Mouse (Mus musculus) lung, embryonic 15.5 days (tissue): ENCODE data around the gene Dnah2. TPM values are rescaled to one million over a fixed set of nuclear protein-coding genes. Genes with fewer than 3 reads are reported as not detected.
A peak's percentile ranks its signal among the peaks of the same experiment; 100 is the strongest.

ENCODE experiments used
- ATAC-seq: fragments of 200-750 bp; cut with Nextera tagmentation; 2 replicates; pipeline ENCODE4 v1.8.0; 2017; ENCODE audit warnings: moderate number of reproducible peaks, borderline replicate concordance; ENCODE audit not compliant: low FRiP score, low TSS enrichment; ENCODE audit errors: extremely low read depth
- H3K27ac ChIP-seq: fragments of 300-500 bp; sonication (generic); 2 replicates; pipeline ENCODE4 v1.5.1; 2015; ENCODE audit warnings: moderate library complexity, mild to moderate bottlenecking, inconsistent platforms
- H3K27me3 ChIP-seq: fragments of 300-500 bp; sonication (generic); 2 replicates; pipeline ENCODE4 v1.6.1; 2015; ENCODE audit warnings: inconsistent platforms
- H3K36me3 ChIP-seq: fragments of 300-500 bp; sonication (generic); 2 replicates; pipeline ENCODE4 v1.6.1; 2015; ENCODE audit warnings: inconsistent platforms
- H3K4me1 ChIP-seq: fragments of 300-500 bp; sonication (generic); 2 replicates; pipeline ENCODE4 v1.6.1; 2015; ENCODE audit warnings: inconsistent platforms
- H3K4me2 ChIP-seq: fragments of 300-500 bp; sonication (generic); 2 replicates; pipeline ENCODE4 v1.6.1; 2015; ENCODE audit warnings: inconsistent platforms, mild to moderate bottlenecking, moderate library complexity
- H3K4me3 ChIP-seq: fragments of 300-500 bp; sonication (generic); 2 replicates; pipeline ENCODE4 v1.5.1; 2015; ENCODE audit warnings: mild to moderate bottlenecking, inconsistent platforms
- H3K9ac ChIP-seq: fragments of 300-500 bp; sonication (generic); 2 replicates; pipeline ENCODE4 v1.6.1; 2015; ENCODE audit warnings: inconsistent platforms
- H3K9me3 ChIP-seq: fragments of 300-500 bp; sonication (generic); 2 replicates; pipeline ENCODE4 v1.6.1; 2016; ENCODE audit warnings: inconsistent platforms
- WGBS: fragments of 180-500 bp; shearing (Covaris S2); methylation state at CpG from one replicate; pipeline ENCODE4 v1.1.7; 2015; 5-methylcytosine and 5-hydroxymethylcytosine counted together
- polyA plus RNA-seq: library from polyadenylated mRNA; unstranded; fragments of >200 nt; fragmentation: Nextera tagmentation; extraction: Ambion mirVana; gene quantifications from 2 replicates; pipeline ENCODE4 v1.2.1, GENCODE M21; 2015

The Dnah2 gene
- polyA plus RNA-seq, 1 experiment from 2014 or later, result 1.1 TPM

DNA sequence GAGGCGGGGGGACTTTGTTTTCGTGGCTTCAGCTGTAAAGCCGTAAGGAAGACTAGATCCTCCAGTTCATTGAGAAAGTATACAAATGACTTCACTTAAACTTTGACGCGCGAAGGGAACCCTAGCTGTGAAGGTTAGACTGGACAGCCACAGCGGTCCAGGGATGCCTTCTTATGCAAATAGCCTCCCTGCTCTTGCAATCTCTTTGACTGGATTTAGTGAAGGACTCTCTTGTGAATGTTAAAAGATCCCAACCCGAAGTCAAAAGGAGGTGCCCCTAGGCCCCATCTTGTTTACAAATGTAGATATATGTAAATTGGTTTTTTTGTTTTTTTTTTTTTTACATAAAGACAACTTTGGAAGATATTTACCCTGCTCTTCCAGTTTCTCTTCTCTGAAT lies 32.9 kb upstream of the Dnah2 start:
- H3K27me3 ChIP-seq, result no peaks in the 10 kb centered on the region
- peaks cover 31% of the 10 kb centered on the region for H3K4me1 ChIP-seq
- H3K27ac ChIP-seq, result peak overlapping the region; percentile 97
- no peaks in the 10 kb centered on the region for H3K36me3 ChIP-seq
- H3K9me3 ChIP-seq, result no peaks in the 10 kb centered on the region
- no peak for ATAC-seq
- peak overlapping the region; percentile 87 for H3K4me2 ChIP-seq
- WGBS, result 2% methylated on average over 8 of the region's 8 CpGs
- peak overlapping the region; percentile 81 for H3K4me3 ChIP-seq
- H3K9ac ChIP-seq, result peak overlapping the region; percentile 70

DNA sequence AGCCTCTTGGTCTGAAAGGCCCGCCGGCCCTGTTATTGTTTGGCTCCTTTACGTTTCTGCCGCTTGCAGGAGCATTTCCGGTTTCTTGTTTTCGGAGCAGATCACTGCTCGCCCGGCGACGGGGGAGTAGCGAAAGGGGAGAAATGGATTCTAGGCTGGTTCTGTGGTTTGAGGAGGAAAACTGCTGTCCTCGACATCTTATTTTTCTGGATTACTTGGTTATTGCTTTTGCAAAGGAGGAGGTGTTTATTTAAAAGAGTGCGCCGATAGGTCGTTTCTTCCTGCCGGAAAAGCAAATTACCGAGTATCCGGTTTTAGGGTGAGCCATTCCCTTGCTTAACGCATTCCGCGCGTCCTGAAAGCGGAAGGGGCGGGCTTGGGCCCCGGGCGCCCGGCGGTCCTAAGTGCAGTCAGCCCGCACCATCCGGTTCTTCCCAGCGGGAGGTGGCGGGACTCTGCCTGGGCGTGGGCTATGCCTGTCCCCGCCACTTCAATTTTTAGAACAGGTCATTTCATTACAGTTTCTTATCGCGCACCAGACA lies 32.3 kb upstream of the Dnah2 start:
- no peaks in the 10 kb centered on the region for H3K9me3 ChIP-seq
- H3K4me1 ChIP-seq, result peaks cover 35% of the 10 kb centered on the region
- WGBS, result 0% methylated on average over 36 of the region's 36 CpGs

DNA sequence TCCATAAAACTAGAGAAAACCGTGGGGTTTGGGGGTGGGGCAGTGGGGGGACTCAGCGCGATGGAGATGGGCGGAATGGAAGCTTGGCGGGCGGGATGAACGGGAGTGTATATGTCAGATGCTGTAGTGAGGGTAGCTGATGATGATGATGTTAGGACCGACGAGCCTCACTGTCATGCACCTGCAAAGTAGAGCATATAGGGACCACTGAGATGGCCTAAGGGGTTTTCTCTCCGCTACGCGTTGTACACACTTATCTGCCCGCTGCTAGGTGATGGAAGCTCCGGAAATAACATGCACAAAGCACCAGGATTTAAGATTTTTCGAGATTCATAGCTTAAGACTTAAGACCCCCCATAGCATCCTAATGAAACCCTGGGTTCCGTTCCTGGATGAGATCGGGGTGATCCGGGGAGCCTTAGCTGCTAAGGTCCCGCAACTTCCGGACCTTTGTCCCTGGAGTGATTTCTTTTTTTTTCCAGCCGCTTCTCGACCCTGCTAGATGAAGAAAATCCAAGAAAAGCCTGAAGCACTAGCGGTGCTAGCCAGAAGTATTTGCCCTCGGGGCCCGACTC lies 31.7 kb upstream of the Dnah2 start:
- Histone ChIP-seq H3K4me1 (peaks cover 36% of the 10 kb centered on the region), H3K4me3 (peak overlapping the region; percentile 81), H3K27ac (peak overlapping the region; percentile 97), H3K4me2 (peak overlapping the region; percentile 87), H3K27me3 (no peaks in the 10 kb centered on the region), H3K36me3 (no peaks in the 10 kb centered on the region), H3K9me3 (no peaks in the 10 kb centered on the region), H3K9ac (peak overlapping the region; percentile 70)
- under 1% methylated on average over 25 of the region's 25 CpGs for WGBS
- no peak; the same call in 1 of the 2 replicates for ATAC-seq

More for the DNA sequence above, 32.3 kb upstream of the Dnah2 start:
- peak overlapping the region; percentile 81 for H3K4me3 ChIP-seq
- peak overlapping the region; percentile 70 for H3K9ac ChIP-seq
- H3K27ac ChIP-seq, result peak overlapping the region; percentile 97
- H3K4me2 ChIP-seq, result peak overlapping the region; percentile 87
- no peaks in the 10 kb centered on the region for H3K27me3 ChIP-seq
- ATAC-seq, result peak; percentile 81
- no peaks in the 10 kb centered on the region for H3K36me3 ChIP-seq

DNA sequence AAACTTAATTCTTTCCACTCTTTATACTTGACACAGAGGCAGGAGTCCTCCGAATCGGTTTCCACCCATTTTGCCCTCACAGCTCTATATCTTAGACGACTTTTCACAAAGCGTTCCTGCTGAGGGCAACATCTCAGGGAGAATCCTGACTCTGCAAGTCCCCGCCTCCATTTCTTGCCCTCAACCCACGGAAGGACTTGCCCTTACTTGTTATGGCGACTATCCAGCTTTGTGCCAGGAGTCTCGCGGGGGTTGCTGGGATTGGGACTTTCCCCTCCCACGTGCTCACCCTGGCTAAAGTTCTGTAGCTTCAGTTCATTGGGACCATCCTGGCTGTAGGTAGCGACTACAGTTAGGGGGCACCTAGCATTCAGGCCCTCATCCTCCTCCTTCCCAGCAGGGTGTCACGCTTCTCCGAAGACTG lies 31.2 kb upstream of the Dnah2 start, which contains the start of the genes Wrap53 and Trp53:
Gene Wrap53, minus strand, starts transcription at position 165 of the 424 bp plus-strand sequence.
Gene Trp53, plus strand, starts transcription at position 269 of the 424 bp plus-strand sequence.
- H3K27me3 ChIP-seq, result no peaks in the 10 kb centered on the region
- no peaks in the 10 kb centered on the region for H3K9me3 ChIP-seq
- H3K36me3 ChIP-seq, result no peaks in the 10 kb centered on the region
- peak within 1 kb of the TSS; percentile 81 for H3K4me3 ChIP-seq
- H3K27ac ChIP-seq, result peak within 1 kb of the TSS; percentile 97
- peak within 1 kb of the TSS; percentile 87 for H3K4me2 ChIP-seq
- under 1% methylated on average over 13 of the region's 13 CpGs for WGBS
- H3K9ac ChIP-seq, result peak within 1 kb of the TSS; percentile 82
- peaks cover 36% of the 10 kb centered on the region for H3K4me1 ChIP-seq
- ATAC-seq, result peak; percentile 64

DNA sequence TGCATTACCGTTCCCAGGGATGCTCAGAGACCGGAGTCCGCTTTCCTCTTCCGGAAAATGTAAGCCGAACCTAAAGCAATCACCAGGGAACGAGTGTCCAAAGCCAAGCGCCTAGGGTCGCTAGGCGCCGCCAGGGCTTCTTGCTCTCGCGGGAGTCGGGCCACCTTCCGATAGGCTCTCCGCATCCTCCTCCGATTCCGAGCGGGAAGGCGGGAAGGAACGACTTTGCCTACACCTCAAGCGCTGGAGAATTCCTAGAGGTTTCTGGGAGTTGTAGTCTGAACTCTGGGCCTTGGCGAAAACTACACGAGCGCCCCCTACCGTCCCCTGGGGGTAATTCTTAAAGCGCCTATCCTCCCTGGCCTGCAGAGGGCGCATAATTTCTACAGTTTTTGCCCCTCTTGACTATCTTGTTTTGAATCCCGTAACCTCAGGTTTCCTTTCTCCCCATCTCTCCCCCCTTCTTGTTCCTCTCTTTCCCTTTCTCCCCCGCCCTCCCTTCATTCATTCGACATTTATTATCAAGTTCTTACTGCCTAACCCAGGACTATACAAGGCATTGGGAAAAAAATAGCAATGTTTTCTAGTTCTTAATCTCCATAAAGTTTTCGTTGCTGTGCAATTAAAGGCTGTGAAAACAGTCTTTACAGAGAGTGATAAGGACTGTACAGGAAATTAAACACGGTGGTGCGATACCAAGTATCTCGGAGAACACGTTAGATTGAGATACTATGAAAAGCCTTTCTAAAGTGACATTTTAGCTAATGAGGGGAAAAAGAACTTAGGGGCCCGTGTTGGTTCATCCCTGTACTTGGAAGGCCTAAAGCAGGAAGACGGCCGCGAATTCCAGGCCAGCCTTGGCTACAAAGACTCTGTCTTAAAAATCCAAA lies 30.5 kb upstream of the Dnah2 start:
- Histone ChIP-seq H3K9ac (peak overlapping the region; percentile 82), H3K27me3 (no peaks in the 10 kb centered on the region), H3K27ac (peak overlapping the region; percentile 97), H3K9me3 (no peaks in the 10 kb centered on the region), H3K4me3 (peak overlapping the region; percentile 81), H3K36me3 (no peaks in the 10 kb centered on the region), H3K4me2 (peak overlapping the region; percentile 87), H3K4me1 (peaks cover 36% of the 10 kb centered on the region)
- under 1% methylated on average over 39 of the region's 39 CpGs for WGBS
- peak; percentile 93 for ATAC-seq

GRCm38 (mm10) chr11:69578301-69578700 lies 29.4 kb upstream of the Dnah2 start:
- H3K4me2 ChIP-seq, result peak overlapping the region; percentile 87
- H3K36me3 ChIP-seq, result no peaks in the 10 kb centered on the region
- H3K27ac ChIP-seq, result peak overlapping the region; percentile 66
- 7% methylated on average over 15 of the region's 15 CpGs for WGBS
- no peaks in the 10 kb centered on the region for H3K9me3 ChIP-seq
- H3K27me3 ChIP-seq, result no peaks in the 10 kb centered on the region
- ATAC-seq, result no peak
- H3K4me3 ChIP-seq, result peak overlapping the region; percentile 81
- H3K9ac ChIP-seq, result peak overlapping the region; percentile 82
- peaks cover 36% of the 10 kb centered on the region for H3K4me1 ChIP-seq

GRCm38 (mm10) chr11:69576307-69576706 lies 27.4 kb upstream of the Dnah2 start:
- H3K4me3 ChIP-seq, result no peak overlapping the region
- no peak overlapping the region for H3K27ac ChIP-seq
- no peaks in the 10 kb centered on the region for H3K27me3 ChIP-seq
- no peaks in the 10 kb centered on the region for H3K9me3 ChIP-seq
- 0 out of 2 replicates have a peak, but pooled peaks cover 8% of the 10 kb centered on the region for H3K36me3 ChIP-seq
- H3K4me2 ChIP-seq, result no peak overlapping the region
- peaks cover 28% of the 10 kb centered on the region for H3K4me1 ChIP-seq
- ATAC-seq, result no peak
- no peak overlapping the region for H3K9ac ChIP-seq
- WGBS, result 61% methylated on average over 5 of the region's 5 CpGs

DNA sequence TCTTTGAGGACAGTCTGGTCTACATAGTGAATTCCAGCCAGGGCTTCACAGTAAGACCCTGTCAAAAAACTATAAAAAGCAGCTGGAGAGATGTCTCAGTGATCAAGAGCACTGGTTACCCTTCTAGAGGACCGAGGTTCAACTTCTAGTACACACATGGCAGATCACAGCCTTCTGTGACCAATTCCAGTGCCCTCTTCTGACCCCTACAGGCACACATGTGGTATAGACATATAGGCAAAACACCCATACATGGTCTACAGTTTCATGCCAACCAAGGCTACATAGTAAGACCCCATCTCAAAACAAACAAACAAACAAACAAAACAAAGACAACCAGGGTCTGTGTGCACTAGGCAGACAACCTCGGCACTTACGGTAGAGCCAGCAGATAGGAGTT lies 26.3 kb upstream of the Dnah2 start:
- Histone ChIP-seq H3K9me3 (no peaks in the 10 kb centered on the region), H3K4me1 (peaks cover 28% of the 10 kb centered on the region), H3K9ac (no peak overlapping the region), H3K36me3 (peaks cover 19% of the 10 kb centered on the region; the same call in 1 of the 2 replicates), H3K27me3 (no peaks in the 10 kb centered on the region), H3K4me2 (no peak overlapping the region), H3K27ac (no peak overlapping the region), H3K4me3 (no peak overlapping the region)
- 59% methylated on average over 3 of the region's 3 CpGs for WGBS
- ATAC-seq, result no peak

DNA sequence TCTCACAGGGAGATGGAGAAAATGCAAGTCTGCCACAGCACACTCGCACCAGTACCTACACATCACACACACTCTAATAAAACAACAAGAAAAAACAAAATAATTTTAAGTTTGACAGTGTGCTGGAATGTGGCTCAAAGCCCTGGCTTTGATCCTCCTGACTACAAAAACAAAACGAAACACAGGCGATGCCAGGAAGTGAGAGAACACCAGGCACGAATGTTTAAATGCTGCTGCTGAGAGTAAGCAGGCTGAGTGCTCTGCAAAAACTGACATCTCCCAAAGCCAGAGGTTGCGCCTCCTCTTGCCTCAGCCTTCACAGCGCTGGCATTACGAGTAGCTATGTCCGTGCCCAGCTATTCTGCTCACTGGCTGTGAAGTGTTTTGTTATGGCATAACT lies 16.2 kb upstream of the Dnah2 start:
- ATAC-seq, result no peak
- 51% methylated on average over 8 of the region's 8 CpGs for WGBS

DNA sequence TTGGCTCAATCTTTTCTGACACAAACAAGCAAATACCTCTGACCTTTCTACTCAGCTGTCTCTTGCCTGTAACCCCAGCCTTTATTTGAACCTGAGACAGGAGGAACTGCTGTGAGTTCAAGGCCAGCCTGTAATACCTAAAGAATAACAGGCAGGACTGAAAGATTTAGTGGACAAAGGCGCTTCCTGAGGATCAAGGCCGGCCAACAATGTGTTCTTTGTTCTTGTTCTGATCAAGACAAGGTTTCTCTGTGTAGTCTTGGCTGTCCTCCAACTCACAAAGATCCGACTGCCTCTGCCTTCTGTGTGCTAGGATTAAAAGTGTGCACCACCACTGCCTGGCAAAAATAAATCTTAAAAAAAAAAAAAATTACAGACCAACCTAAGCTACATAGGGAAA lies 15.5 kb upstream of the Dnah2 start:
- no peak overlapping the region for H3K4me3 ChIP-seq
- peaks cover 30% of the 10 kb centered on the region for H3K36me3 ChIP-seq
- ATAC-seq, result no peak
- no peak overlapping the region for H3K4me2 ChIP-seq
- no peaks in the 10 kb centered on the region for H3K27me3 ChIP-seq
- 53% methylated on average over 3 of the region's 3 CpGs for WGBS
- H3K9ac ChIP-seq, result no peak overlapping the region
- no peak overlapping the region for H3K27ac ChIP-seq
- H3K4me1 ChIP-seq, result peaks cover 20% of the 10 kb centered on the region
- no peaks in the 10 kb centered on the region for H3K9me3 ChIP-seq

More for the DNA sequence above, 16.2 kb upstream of the Dnah2 start:
- no peaks in the 10 kb centered on the region for H3K27me3 ChIP-seq
- no peak overlapping the region for H3K4me3 ChIP-seq
- no peaks in the 10 kb centered on the region for H3K9me3 ChIP-seq
- peaks cover 34% of the 10 kb centered on the region for H3K36me3 ChIP-seq
- no peak overlapping the region for H3K9ac ChIP-seq
- peaks cover 14% of the 10 kb centered on the region for H3K4me1 ChIP-seq
- no peak overlapping the region for H3K4me2 ChIP-seq
- no peak overlapping the region for H3K27ac ChIP-seq

DNA sequence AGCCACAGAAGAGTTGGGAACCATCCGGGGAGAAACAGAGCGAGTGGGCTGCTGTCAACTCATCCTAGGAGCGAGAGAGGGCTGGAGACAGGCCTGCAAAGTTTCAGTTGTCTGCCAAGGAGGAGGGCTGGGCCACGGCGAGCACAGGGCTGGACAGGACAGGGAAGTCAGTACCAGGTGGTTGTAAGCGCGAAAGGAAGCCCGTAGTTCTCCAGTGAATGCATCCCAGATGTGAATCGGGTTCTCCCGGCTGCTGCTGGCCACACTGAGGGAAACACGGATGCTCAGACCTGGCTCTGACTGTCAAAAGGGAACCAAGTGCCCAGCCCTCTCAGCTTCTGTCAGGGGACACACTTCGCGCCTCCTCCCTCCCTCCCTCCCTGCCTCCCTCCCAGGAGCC lies 14.5 kb upstream of the Dnah2 start:
- 78% methylated on average over 13 of the region's 13 CpGs for WGBS
- Histone ChIP-seq H3K36me3 (peaks cover 30% of the 10 kb centered on the region), H3K9me3 (no peaks in the 10 kb centered on the region), H3K27ac (no peak overlapping the region), H3K4me1 (peaks cover 29% of the 10 kb centered on the region), H3K27me3 (no peaks in the 10 kb centered on the region), H3K4me3 (no peak overlapping the region), H3K4me2 (no peak overlapping the region), H3K9ac (no peak overlapping the region)
- no peak for ATAC-seq
